Mouse (Mus musculus) small intestine, adult 2 months (tissue): ENCODE results near the gene Khdc3.

ENCODE experiments used
- CTCF ChIP-seq: fragments of 200-500 bp; IDR thresholded peaks from 2 replicates; pipeline ENCODE4 v1.5.1; 2012; ENCODE audit warnings: low read depth, mild to moderate bottlenecking, control low read depth, inconsistent platforms, low read length, moderate library complexity, mixed read lengths; ENCODE audit not compliant: insufficient replicate concordance, insufficient read length; ENCODE audit errors: extremely low read depth
- POLR2A ChIP-seq: fragments of 200-500 bp; IDR thresholded peaks from 2 replicates; pipeline ENCODE4 v1.6.1; 2012; ENCODE audit warnings: low read depth, mild to moderate bottlenecking, control low read depth, inconsistent platforms, low read length, moderate library complexity

GRCm38 (mm10) chr9:73118012-73118411, 16.4 kb downstream of the Khdc3 start:
- TF ChIP-seq CTCF (no peak), POLR2A (no peak)
